Mouse (Mus musculus) left cerebral cortex, adult 8-10 months (tissue): Measurements from ENCODE around the gene Rgl1. TPM values are rescaled to one million over a fixed set of nuclear protein-coding genes. Genes with fewer than 3 reads are reported as not detected.

ENCODE experiments used
- DNase-seq, 2 experiments: peaks; one replicate each; pipeline ENCODE4 v3.0.0; 2022; ENCODE audit warnings: low spot score in 2 of 2
- total RNA-seq, 4 experiments: library from RNA; stranded (reverse); gene quantifications; 2 replicates each; pipeline ENCODE4 v1.2.4; 2022

The Rgl1 gene
- total RNA-seq, 4 experiments from 2014 or later: 100 to 110 (median 103) TPM

- DNase-seq: no peak
Measured at GRCm38 (mm10) chr1:152717329-152717728, 48.8 kb downstream of the Rgl1 start.

GRCm38 (mm10) chr1:152714405-152714804 is 51.7 kb downstream of the Rgl1 start:
- DNase-seq: no peak

- DNase-seq: no peak
Measured at GRCm38 (mm10) chr1:152713924-152714323, 52.2 kb downstream of the Rgl1 start.

- DNase-seq: no peak
Measured at GRCm38 (mm10) chr1:152711037-152711436, 55.1 kb downstream of the Rgl1 start.

GRCm38 (mm10) chr1:152707560-152707959 is 58.6 kb downstream of the Rgl1 start:
- DNase-seq: no peak

GRCm38 (mm10) chr1:152703941-152704340 is 62.2 kb downstream of the Rgl1 start:
- DNase-seq: no peak

GRCm38 (mm10) chr1:152702920-152703319 is 63.2 kb downstream of the Rgl1 start:
- DNase-seq: no peak

- no peak for DNase-seq
Measured at GRCm38 (mm10) chr1:152701066-152701465, 65.1 kb downstream of the Rgl1 start.

GRCm38 (mm10) chr1:152697341-152697740 is 68.8 kb downstream of the Rgl1 start:
- DNase-seq: no peak

GRCm38 (mm10) chr1:152695491-152695890 is 70.7 kb downstream of the Rgl1 start:
- DNase-seq: no peak

GRCm38 (mm10) chr1:152689968-152690367 is 76.2 kb downstream of the Rgl1 start:
- DNase-seq: no peak

GRCm38 (mm10) chr1:152687733-152688181 is 78.4 kb downstream of the Rgl1 start:
- DNase-seq: no peak

- no peak for DNase-seq
Measured at GRCm38 (mm10) chr1:152687099-152687730, 78.9 kb downstream of the Rgl1 start.

GRCm38 (mm10) chr1:152685531-152685930 is 80.6 kb downstream of the Rgl1 start:
- no peak for DNase-seq

- no peak for DNase-seq
Measured at GRCm38 (mm10) chr1:152682368-152683194, 83.6 kb downstream of the Rgl1 start.

GRCm38 (mm10) chr1:152681676-152682367 is 84.3 kb downstream of the Rgl1 start:
- no peak for DNase-seq

GRCm38 (mm10) chr1:152681116-152681515 is 85.0 kb downstream of the Rgl1 start:
- DNase-seq: no peak

GRCm38 (mm10) chr1:152678451-152678850 is 87.7 kb downstream of the Rgl1 start:
- no peak for DNase-seq

GRCm38 (mm10) chr1:152677482-152678211 is 88.5 kb downstream of the Rgl1 start:
- DNase-seq: no peak

GRCm38 (mm10) chr1:152669446-152670180 is 96.5 kb downstream of the Rgl1 start:
- DNase-seq: no peak

- no peak for DNase-seq
Measured at GRCm38 (mm10) chr1:152660436-152660835, 105.7 kb downstream of the Rgl1 start.
